Mouse (Mus musculus): ENCODE data around the gene Gprin2.

- no peak for TF ChIP-seq TAL1 (IDR thresholded peaks at IDR 0.05; ENCODE audit: low read length)
- TF ChIP-seq GATA1 (IDR thresholded peaks at IDR 0.05; ENCODE audit: low read length): no peak
Observed at GRCm38 (mm10) chr14:34200738-34201230, 669 bp downstream of the Gprin2 start.

Data from erythroblast, embryonic 14.5 days (primary cell).